Mouse (Mus musculus): ENCODE measurements around the gene Knl1.
A peak's percentile ranks its signal among the peaks of the same experiment; 100 is the strongest.
"Not testable (repeated sequence)": the region's sequence is repeated elsewhere in the genome, so short reads cannot be mapped to it uniquely, and the experiment has no call there.

Gene Knl1

GRCm38 (mm10) chr2:119046649-119047611, at the start of gene Knl1:
Gene Knl1 (plus strand): TSS chr2:119047119.
- DNase-seq, result peak; percentile 94

GRCm38 (mm10) chr2:118998115-118998866, 48.6 kb upstream of the Knl1 start:
- no peak for DNase-seq

GRCm38 (mm10) chr2:118999025-118999639, 47.8 kb upstream of the Knl1 start:
- DNase-seq, result no peak

DNA sequence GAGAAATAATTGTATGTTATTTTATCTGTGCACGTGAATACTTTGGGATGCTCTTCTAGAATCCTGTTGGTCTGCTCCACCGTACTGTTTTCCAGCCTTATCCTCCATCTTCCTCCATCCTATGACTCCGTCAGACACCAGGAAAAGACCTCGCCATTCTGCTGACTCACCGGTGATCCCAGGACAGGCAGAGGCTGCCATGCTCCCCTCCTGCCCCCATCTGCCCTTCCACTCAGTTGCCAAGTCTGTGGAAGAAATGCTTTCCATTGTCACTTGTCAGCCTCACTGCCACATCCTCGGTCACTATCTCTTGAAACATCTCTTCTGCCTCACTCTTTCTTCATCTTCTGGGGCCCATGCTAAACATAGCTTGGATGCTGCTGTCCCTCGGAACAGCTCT, 40.0 kb upstream of the Knl1 start:
- DNase-seq, result no peak

DNA sequence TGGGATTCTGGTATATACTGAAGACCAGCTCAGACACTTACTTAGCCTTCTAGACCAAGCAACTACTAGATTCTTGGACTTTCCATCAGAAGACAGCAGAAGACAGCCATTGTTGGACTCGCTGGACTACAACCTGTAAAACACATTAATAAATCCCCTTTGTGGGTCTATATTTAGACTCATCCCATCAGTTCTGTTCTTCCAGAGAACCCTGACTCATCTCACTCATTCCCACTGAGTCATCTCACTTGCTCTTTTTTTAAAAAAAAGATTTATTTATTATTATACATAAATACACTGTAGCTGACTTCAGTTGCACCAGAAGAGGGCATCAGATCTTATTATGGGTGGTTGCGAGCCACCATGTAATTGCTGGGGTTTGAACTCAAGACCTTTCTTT, 37.5 kb upstream of the Knl1 start:
- no peak for DNase-seq

- DNase-seq, result no peak
Observed at GRCm38 (mm10) chr2:119014989-119015388, 31.9 kb upstream of the Knl1 start.

DNA sequence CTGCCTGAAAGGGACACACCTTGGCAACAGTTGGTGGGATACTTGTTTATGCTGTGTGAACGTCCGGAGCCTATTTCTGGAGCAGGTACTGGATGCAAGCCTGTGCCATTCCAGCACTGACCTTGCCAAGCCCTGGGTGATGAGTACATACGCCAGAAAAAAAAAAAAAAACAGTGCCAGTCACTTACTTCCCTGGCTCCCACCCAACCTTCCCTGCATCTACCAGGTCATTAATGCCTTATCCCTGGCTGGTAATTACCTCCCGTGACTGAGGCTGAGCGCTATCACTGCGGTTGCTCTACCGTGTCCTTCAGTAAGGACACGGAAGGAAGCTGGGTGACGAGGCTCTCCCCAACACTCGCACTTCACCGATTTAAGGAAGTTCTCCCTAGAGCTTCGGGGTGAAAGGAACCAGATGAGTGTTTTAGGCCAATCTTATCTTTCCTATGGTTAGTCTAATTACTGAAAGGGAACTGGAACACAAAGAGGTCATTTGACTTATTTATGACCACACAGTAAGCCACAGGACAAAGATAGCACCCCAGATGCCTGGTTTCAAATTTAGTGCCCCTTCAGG, 31.2 kb upstream of the Knl1 start:
- no peak for DNase-seq

GRCm38 (mm10) chr2:119016312-119016711, 30.6 kb upstream of the Knl1 start:
- not testable (repeated sequence) for DNase-seq

GRCm38 (mm10) chr2:119017647-119018046, 29.3 kb upstream of the Knl1 start:
- DNase-seq, result no peak

- no peak for DNase-seq
Observed at GRCm38 (mm10) chr2:119018391-119019122, 28.4 kb upstream of the Knl1 start.

GRCm38 (mm10) chr2:119019131-119019530, 27.8 kb upstream of the Knl1 start:
- DNase-seq, result no peak

DNA sequence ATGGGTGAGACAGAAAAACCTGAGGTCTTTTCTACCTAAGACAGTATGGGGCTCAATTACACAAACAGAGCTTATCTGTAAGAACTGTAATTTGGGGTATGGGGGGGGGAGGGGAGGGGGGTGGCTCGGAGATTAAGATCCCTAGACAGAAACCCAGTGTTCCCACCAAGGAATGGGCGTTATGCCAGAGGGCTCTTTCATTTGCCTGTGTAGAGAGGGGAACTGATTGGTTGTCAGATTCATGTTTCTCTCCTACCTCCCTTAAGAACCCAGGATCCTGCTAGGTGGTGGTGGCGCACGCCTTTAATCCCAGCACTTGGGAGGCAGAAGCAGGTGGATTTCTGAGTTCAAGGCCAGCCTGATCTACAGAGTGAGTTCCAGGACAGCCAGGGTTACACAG, 27.4 kb upstream of the Knl1 start:
- DNase-seq, result no peak

DNA sequence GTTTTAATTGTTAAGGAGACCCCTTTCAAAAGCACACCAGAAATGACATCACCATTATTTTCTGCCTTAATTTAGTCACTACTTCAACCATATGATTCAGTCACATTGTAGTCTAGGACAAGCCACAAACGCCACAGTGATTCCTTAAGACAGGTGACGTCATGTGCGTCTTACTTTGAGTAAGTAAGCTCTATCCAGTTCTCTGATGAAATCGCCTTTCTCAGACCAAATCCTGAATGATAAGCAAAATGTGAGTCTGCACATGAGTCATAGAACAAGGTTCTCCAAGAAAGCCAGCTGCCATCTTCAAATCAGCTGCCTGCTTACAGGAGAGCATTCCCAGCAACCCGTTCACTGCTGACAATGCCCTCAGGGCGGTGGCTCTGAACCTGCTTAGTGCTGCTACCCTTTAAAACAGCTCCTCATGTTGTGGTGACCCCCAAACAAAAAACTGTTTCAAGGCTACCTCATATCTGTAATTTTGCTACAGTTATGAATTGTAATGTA, 23.7 kb upstream of the Knl1 start:
- DNase-seq, result no peak

GRCm38 (mm10) chr2:119024536-119025238, 22.2 kb upstream of the Knl1 start:
- no peak for DNase-seq

DNA sequence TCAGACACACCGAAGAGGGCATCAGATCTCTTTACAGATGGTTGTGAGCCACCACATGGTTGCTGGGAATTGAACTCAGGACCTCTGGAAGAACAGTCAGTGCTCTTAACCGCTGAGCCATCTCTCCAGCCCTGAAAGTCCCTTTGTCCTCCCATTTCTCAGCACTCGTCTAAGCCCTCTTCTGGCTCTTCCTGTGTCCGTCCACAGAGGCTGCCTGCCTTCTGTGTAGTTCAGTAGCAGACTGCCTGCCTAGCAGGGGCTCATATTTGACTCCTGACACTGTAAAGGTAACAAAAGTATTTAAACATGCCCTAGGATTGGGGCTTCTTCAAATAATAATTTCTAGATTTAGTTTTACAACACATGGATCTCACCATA, 21.7 kb upstream of the Knl1 start:
- no peak for DNase-seq

GRCm38 (mm10) chr2:119026951-119027350, 20.0 kb upstream of the Knl1 start:
- no peak for DNase-seq

DNA sequence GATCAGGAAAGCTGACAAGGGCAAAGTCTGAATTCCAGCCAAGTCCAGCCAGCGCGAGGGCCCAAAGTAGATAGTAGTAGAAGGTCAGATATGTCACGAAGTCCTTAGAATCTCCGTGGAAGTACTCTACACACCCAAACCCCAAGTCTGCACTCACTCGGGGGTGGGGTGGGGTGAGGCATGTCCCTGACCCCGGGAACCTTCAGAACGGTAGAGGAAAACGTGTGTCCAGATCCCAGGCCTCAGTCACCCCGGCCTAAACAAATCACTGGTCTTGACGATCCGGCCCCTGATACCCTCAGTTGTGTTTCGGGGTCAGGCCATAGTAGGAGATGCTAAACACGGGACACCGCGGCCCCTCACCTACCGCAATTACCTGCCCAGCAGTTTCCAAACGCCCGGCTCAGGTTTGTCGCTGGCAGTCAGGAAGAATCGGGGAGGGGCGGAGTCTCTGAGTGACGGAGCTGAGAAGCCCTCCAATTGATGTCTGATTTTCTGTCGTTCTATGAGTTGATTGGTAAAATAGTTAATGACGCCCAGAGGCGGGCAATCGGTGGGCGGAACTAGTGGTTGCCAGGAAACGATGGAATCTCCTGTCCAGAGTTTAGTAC, 17.9 kb upstream of the Knl1 start, which contains the start of gene Ccdc32:
Ccdc32 (minus strand) TSS at position 453 of the 611 bp plus-strand sequence.
- DNase-seq, result peak; percentile 91

DNA sequence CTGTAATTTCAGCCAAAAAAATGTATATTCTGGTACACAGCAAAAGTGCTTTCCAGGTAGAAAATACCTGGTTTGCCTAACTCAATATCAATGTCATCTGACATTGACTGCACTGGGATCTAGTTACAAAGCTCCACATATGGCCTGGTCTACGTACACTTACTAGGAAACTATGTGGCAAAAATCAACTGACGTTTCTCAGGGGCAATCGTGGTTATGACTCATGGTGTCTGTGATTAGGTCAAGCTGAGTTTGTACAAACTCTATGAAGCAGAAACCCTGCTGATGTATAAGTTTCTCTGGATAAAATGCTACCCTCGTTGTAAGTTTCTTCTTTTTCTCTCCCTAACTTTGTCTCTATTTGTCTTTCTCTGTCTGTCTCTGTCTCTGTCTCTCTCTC, 14.7 kb upstream of the Knl1 start:
- DNase-seq, result no peak

- DNase-seq, result peak; percentile 91
Observed at GRCm38 (mm10) chr2:119034656-119035396, 12.1 kb upstream of the Knl1 start, which contains the start of gene Rpusd2. Gene Rpusd2 (plus strand): TSS chr2:119034790.

DNA sequence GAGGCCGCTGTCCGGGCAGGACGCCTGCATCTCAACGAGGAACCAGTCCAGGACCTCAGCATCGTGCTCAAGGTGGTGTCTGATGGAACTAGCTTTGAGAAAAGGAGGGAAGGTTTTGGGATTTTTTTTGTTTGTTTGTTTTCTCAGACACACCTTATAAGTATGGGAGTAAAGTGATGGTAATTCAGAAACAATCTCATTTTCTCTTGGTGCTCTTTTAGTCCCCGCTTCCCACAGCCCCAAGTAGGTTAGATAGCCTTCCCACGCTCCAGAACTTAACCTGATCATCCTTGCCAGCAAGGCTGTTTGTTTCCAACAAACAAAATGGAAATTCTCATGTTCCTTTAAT, 11.5 kb upstream of the Knl1 start:
- DNase-seq, result no peak

Data from right cerebral cortex, postnatal 25 days (tissue).